Mouse (Mus musculus) 416B (cell line): ENCODE data around the gene Aldob.
A peak's percentile ranks its signal among the peaks of the same experiment; 100 is the strongest.
"Not testable (repeated sequence)": the region's sequence is repeated elsewhere in the genome, so short reads cannot be mapped to it uniquely, and the experiment has no call there.

Experiments used
- DNase-seq: peaks from one replicate; pipeline ENCODE4 v3.0.0; 2011; ENCODE audit warnings: low read depth

Aldob gene

GRCm38 (mm10) chr4:49535675-49536294 is 13.6 kb downstream of the Aldob start:
- no peak for DNase-seq

- DNase-seq, result no peak
These were observed 14.3 kb downstream of the Aldob start for GRCm38 (mm10) chr4:49535036-49535435.

GRCm38 (mm10) chr4:49522576-49522975 is 26.8 kb downstream of the Aldob start:
- no peak for DNase-seq

- DNase-seq, result peak; percentile 60
These were observed 28.0 kb downstream of the Aldob start for GRCm38 (mm10) chr4:49521346-49521745.

- DNase-seq, result peak; percentile 98
These were observed 28.6 kb downstream of the Aldob start, which contains the start of the genes Mrpl50 and Zfp189 for GRCm38 (mm10) chr4:49520572-49521340. TSS of gene Mrpl50 (minus strand) at chr4:49521093. TSS of gene Zfp189 (plus strand) at chr4:49521176.

- DNase-seq, result peak; percentile 66
These were observed 29.9 kb downstream of the Aldob start for GRCm38 (mm10) chr4:49519476-49519875.

- DNase-seq, result no peak
These were observed 34.9 kb downstream of the Aldob start for GRCm38 (mm10) chr4:49514441-49514840.

- DNase-seq, result no peak
These were observed 36.7 kb downstream of the Aldob start for GRCm38 (mm10) chr4:49512636-49513035.

- not testable (repeated sequence) for DNase-seq
These were observed 39.0 kb downstream of the Aldob start for GRCm38 (mm10) chr4:49510236-49510835.

- no peak for DNase-seq
These were observed 40.2 kb downstream of the Aldob start for GRCm38 (mm10) chr4:49509183-49509582.

GRCm38 (mm10) chr4:49506386-49506785 is 43.0 kb downstream of the Aldob start, which contains the start of gene Baat:
TSS of gene Baat (minus strand) at chr4:49506557.
- DNase-seq, result no peak

GRCm38 (mm10) chr4:49503563-49503962 is 45.8 kb downstream of the Aldob start:
- DNase-seq, result no peak
